Mouse (Mus musculus) liver, embryonic 14.5 days (tissue): ENCODE measurements around the gene Lrrc42.

ENCODE experiments used
- CTCF ChIP-seq: IDR thresholded peaks from 2 replicates; pipeline ENCODE4 v1.5.1; 2016; ENCODE audit warnings: antibody characterized with exemption, low read depth, control low read depth
- EP300 ChIP-seq: IDR thresholded peaks from 2 replicates; pipeline ENCODE4 v1.6.1; 2016; ENCODE audit warnings: antibody characterized with exemption, low read depth

DNA sequence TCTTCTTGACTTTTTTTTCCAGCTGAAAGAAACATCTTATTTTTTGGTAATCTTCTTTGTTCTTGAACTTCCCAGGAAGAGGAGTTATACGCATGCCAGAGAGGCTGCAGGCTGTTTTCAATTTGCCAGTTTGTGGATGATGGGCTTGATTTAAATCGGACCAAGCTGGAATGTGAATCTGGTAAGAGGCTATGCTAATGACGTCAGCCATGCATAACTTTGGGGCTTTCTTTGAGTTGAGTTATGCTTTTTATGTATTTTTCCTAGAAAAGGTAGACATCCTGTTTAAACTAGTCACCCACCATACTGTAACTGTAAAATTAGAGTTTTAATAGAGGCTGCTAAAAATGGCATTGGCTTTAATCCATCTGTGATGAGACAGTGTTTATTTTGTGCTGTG is 67.6 kb downstream of the Lrrc42 start:
- no peak for TF ChIP-seq CTCF
- TF ChIP-seq EP300 = no peak
